Mouse (Mus musculus) G1E (cell line): ENCODE results near the gene Rprd1b.

Experiments used
- CTCF ChIP-seq: IDR thresholded peaks from 2 replicates; pipeline ENCODE4 v1.5.1; 2012; ENCODE audit warnings: low read depth, low read length, inconsistent platforms, mixed read lengths
- POLR2AphosphoS5 ChIP-seq: IDR thresholded peaks from 2 replicates; pipeline ENCODE4 v1.6.1; 2012; ENCODE audit warnings: low read depth, low read length, inconsistent platforms; ENCODE audit not compliant: insufficient replicate concordance
- TAL1 ChIP-seq: conservative IDR thresholded peaks from 2 replicates; pipeline ENCODE4 v1.6.1; 2012; ENCODE audit warnings: low read depth, low read length, inconsistent platforms, mixed read lengths

DNA sequence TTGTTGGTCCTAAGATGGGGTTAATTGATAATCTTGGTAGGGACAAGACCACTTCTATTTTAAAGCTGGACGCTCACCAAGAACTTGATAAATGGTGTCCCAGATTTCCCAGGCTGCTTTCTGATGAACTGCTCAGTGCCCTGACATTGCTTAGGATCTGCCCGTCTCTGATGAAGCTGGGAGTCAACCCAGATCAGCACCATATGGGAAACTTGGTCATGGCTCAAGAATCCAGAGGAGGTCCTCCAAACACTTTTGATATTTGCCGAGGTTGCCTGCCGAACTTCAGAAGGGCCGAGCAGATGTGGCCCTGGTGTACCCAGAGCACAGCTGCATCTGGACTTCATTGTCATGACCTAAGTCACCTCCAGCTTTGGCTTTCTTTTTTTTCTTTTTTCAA lies 66.5 kb downstream of the Rprd1b start:
- no peak for TF ChIP-seq CTCF
- TF ChIP-seq POLR2AphosphoS5 = no peak
- TF ChIP-seq TAL1 = no peak
